Mouse (Mus musculus): ENCODE data around the gene Tradd.

DNA sequence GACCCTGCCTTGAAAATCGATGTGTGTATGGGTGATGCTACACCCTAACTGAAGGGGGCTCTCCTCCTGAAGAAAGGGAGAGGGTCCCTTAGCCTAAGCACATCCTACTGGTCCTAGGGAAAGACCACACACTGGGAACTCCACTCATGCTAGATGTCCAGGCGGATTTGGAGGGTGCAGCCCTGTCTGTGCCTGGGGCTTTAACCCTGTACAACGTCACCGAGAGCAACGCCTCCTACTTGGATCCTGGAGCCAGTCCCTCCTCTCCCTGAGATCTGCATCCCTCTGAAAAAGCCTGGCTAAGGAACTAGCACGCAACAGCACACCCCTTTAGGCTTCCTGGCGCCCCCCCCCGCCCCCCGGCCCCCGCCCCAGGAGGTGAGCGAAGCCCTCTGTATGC, 11.0 kb upstream of the Tradd start:
- no peak for TF ChIP-seq CTCF (IDR thresholded peaks at IDR 0.05; ENCODE audit: low read depth, low read length)
- TF ChIP-seq GATA1 (IDR thresholded peaks at IDR 0.05; ENCODE audit: borderline replicate concordance, low read length) = no peak
- no peak for TF ChIP-seq POLR2AphosphoS5 (IDR thresholded peaks at IDR 0.05; ENCODE audit: insufficient replicate concordance, low read depth, low read length)
- TF ChIP-seq TAL1 (conservative IDR thresholded peaks at IDR 0.05; ENCODE audit: low read depth, low read length) = no peak

Measured in G1E (cell line).